Mouse (Mus musculus) monocyte, adult 2 months (primary cell): ENCODE measurements around the gene Fbxo6.
"Not testable (repeated sequence)": the region's sequence is repeated elsewhere in the genome, so short reads cannot be mapped to it uniquely, and the experiment has no call there.

Experiments used
- DNase-seq, 2 experiments: peaks; one replicate each; pipeline ENCODE4 v3.0.0; 2022; ENCODE audit warnings: low spot score in 2 of 2, low read depth in 1 of 2

Gene Fbxo6

GRCm38 (mm10) chr4:148128241-148128640 lies 23.7 kb downstream of the Fbxo6 start:
- no peak for DNase-seq

- DNase-seq: no peak
These were observed 29.3 kb downstream of the Fbxo6 start for GRCm38 (mm10) chr4:148122694-148123066.

- no peak for DNase-seq
These were observed 29.8 kb downstream of the Fbxo6 start for GRCm38 (mm10) chr4:148121982-148122693.

- no peak for DNase-seq
These were observed 30.6 kb downstream of the Fbxo6 start for GRCm38 (mm10) chr4:148121362-148121761.

- no peak for DNase-seq
These were observed 31.4 kb downstream of the Fbxo6 start for GRCm38 (mm10) chr4:148120555-148120954.

- DNase-seq: not testable (repeated sequence)
These were observed 32.4 kb downstream of the Fbxo6 start for GRCm38 (mm10) chr4:148119578-148119977.

GRCm38 (mm10) chr4:148117392-148117791 lies 34.5 kb downstream of the Fbxo6 start:
- no peak for DNase-seq

GRCm38 (mm10) chr4:148116657-148117056 lies 35.3 kb downstream of the Fbxo6 start:
- no peak for DNase-seq

GRCm38 (mm10) chr4:148115467-148115866 lies 36.5 kb downstream of the Fbxo6 start:
- peak in 1 of 2 experiments; percentile 31 for DNase-seq

GRCm38 (mm10) chr4:148114758-148115391 lies 37.1 kb downstream of the Fbxo6 start:
- peak; percentile 31 to 60 for DNase-seq

- no peak for DNase-seq
These were observed 39.4 kb downstream of the Fbxo6 start for GRCm38 (mm10) chr4:148112519-148112918.

GRCm38 (mm10) chr4:148109215-148109614 lies 42.7 kb downstream of the Fbxo6 start:
- DNase-seq: no peak

- DNase-seq: no peak
These were observed 43.3 kb downstream of the Fbxo6 start for GRCm38 (mm10) chr4:148108565-148109100.

GRCm38 (mm10) chr4:148107621-148108291 lies 44.2 kb downstream of the Fbxo6 start:
- no peak for DNase-seq

GRCm38 (mm10) chr4:148104146-148104545 lies 47.8 kb downstream of the Fbxo6 start:
- DNase-seq: no peak

- DNase-seq: no peak
These were observed 50.0 kb downstream of the Fbxo6 start for GRCm38 (mm10) chr4:148101801-148102527.

- DNase-seq: no peak
These were observed 53.3 kb downstream of the Fbxo6 start for GRCm38 (mm10) chr4:148098666-148099065.

GRCm38 (mm10) chr4:148097936-148098335 lies 54.0 kb downstream of the Fbxo6 start:
- DNase-seq: no peak
